Mouse (Mus musculus) lung, adult 2 months (tissue): ENCODE results near the gene Tmem259. TPM values are rescaled to one million over a fixed set of nuclear protein-coding genes. Genes with fewer than 3 reads are reported as not detected.

Experiments
- DNase-seq: peaks from one replicate; pipeline ENCODE4 v3.0.0; 2022
- H3K4me1 ChIP-seq: fragments of 200-500 bp; 2 replicates; pipeline ENCODE4 v1.6.1; 2011; ENCODE audit warnings: low read length; ENCODE audit not compliant: control insufficient read depth, insufficient read depth
- H3K4me3 ChIP-seq: fragments of 200-500 bp; replicated peaks from 2 replicates; pipeline ENCODE3; 2011; ENCODE audit warnings: low read depth, mild to moderate bottlenecking, control low read depth, low read length; ENCODE audit errors: extremely low read depth
- CTCF ChIP-seq: fragments of 200-500 bp; IDR thresholded peaks from 2 replicates; pipeline ENCODE4 v1.5.1; 2011; ENCODE audit warnings: mild to moderate bottlenecking, low read length, control low read depth; ENCODE audit not compliant: insufficient read depth
- POLR2A ChIP-seq: fragments of 200-500 bp; IDR thresholded peaks from 2 replicates; pipeline ENCODE4 v1.6.1; 2011; ENCODE audit warnings: low read depth, mild to moderate bottlenecking, control low read depth, low read length, borderline replicate concordance; ENCODE audit errors: extremely low read depth
- WGBS: fragments of 180-500 bp; shearing (Covaris S2); methylation state at CpG from one replicate; pipeline ENCODE4 v1.1.7; 2018; 5-methylcytosine and 5-hydroxymethylcytosine counted together
- polyA plus RNA-seq: library from polyadenylated mRNA; depleted of rRNA; stranded (reverse); fragments of >200 nt; gene quantifications from 2 replicates; pipeline ENCODE4 v1.2.3, GENCODE M21; 2012; rRNA removed

Tmem259 gene
- polyA plus RNA-seq, 1 experiment: 294 TPM

DNA sequence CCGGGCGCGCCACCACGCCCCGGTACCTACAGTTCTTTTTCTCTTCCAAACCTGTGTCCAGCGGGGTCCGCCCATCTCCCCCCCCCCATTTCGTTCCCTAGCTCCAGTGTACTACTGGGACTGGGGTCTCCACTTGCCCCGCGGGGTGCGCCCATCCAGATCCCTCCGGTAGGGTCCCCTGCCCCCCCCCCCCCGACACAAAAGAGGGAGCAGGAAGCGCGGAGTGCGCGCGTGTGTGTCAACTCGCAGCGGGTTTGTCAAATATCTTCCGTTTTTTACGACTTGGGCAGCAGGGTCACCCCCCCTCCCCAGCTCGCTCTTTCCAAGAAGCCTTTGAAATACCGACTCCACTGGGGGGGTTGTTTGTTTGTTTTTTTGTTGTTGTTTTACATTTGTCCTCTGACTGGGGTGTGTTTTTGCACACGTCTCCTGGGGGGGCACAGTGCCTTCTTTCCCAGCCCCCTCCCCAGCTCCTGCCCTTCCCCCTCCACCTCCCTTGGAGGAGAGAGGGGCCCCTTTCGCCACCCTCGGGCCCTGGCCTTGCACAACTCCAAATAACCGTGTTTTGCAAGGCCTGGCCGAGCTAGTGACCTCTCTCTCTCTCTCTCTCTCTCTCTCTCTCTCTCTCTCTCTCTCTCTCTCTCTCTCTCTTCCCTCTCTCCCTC, 56.0 kb downstream of the Tmem259 start:
- DNase-seq: peak; percentile 50
- 4% methylated on average over 25 of the region's 29 CpGs for WGBS
- H3K4me1 ChIP-seq: peaks cover 13% of the 10 kb centered on the region
- TF ChIP-seq POLR2A: no peak
- no peak for TF ChIP-seq CTCF
- peak overlapping the region; percentile 78 for H3K4me3 ChIP-seq

DNA sequence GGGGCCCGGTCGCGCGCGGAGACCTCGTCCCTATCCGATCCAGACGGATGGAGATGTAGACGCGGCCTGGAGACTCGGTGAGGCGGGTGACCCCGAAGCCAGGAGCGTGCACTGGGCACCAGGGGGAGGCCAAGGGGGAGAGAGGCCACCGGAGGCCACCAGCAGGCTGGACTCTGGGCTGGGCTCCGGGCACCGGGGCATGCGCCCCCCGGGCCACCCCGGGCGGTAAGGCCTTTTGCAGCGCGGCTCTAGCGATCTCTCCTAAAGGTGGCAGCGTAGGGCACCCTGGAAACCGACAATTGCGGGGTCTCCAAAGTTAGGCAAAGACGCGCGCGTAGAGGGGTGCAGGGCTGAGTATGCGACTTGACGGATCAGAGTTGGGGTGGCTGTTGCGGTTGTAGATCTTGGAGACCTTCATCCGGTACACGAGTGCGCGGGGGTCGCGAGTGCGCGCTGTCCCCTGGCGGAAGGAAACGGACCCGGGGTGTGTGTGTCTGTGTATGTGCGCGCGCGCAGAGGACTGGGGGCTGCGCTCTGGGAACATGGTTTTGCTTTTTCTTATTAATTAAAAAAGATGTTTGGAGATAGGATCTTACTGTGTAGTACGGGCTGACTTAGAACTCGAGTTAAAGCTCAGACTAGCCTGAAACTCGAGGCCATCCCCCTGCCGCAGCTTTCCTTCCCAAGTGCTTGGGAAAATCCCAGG, 56.7 kb downstream of the Tmem259 start:
- Histone ChIP-seq H3K4me3 (peak overlapping the region; percentile 78), H3K4me1 (peaks cover 12% of the 10 kb centered on the region; the same call in 1 of the 2 replicates)
- no peak for TF ChIP-seq CTCF
- no peak for TF ChIP-seq POLR2A
- WGBS: under 1% methylated on average over 54 of the region's 54 CpGs
- no peak for DNase-seq

DNA sequence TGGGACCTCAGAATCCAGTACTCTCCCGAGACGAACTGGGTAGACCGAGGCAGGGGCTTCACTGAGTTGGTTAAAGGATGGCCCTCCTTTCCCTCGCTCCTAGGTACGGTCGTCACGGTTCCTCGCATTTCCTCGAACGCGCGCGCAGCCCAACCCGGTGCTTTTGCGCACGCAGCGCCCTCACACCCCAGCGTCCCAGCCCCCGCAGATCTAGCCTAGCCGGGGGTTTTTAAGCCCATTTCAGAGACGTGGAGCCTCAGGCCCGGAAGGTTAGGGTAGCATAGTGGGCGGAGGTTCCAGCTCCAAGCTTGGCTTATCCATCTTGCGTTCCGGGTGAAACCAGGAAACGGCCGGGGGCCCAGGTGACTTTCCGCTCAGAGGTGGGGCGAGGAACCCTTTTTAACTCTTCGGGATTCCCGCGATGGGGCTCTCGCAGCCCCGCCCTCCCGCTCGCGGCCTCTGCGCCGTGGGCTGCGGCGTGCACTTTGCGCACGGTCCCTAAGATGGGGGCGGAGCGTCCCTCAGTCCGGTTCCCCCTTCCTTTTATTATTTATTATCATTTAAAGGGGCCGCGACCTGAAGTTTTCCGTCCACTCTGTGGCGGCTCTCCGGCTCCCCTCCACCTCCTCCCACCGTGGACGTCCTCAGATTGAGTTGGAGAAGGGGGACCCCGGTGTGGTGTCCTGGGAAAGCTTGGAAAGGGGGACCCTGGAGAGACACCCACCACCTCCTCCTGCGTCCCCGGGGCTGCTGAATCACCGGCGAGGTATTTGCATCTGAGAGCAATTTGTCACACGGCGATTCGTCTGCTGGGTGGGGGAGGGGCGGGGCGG, 57.4 kb downstream of the Tmem259 start, which contains the start of gene Arid3a:
Gene Arid3a, plus strand, starts transcription at position 553 of the 833 bp plus-strand sequence.
- DNase-seq: peak; percentile 89
- Histone ChIP-seq H3K4me3 (peak within 1 kb of the TSS; percentile 78), H3K4me1 (peaks cover 7% of the 10 kb centered on the region; the same call in 1 of the 2 replicates)
- WGBS: 1% methylated on average over 63 of the region's 63 CpGs
- no peak for TF ChIP-seq CTCF
- TF ChIP-seq POLR2A: 0 out of 2 replicates have a peak, but pooled peaks have one; percentile 15

DNA sequence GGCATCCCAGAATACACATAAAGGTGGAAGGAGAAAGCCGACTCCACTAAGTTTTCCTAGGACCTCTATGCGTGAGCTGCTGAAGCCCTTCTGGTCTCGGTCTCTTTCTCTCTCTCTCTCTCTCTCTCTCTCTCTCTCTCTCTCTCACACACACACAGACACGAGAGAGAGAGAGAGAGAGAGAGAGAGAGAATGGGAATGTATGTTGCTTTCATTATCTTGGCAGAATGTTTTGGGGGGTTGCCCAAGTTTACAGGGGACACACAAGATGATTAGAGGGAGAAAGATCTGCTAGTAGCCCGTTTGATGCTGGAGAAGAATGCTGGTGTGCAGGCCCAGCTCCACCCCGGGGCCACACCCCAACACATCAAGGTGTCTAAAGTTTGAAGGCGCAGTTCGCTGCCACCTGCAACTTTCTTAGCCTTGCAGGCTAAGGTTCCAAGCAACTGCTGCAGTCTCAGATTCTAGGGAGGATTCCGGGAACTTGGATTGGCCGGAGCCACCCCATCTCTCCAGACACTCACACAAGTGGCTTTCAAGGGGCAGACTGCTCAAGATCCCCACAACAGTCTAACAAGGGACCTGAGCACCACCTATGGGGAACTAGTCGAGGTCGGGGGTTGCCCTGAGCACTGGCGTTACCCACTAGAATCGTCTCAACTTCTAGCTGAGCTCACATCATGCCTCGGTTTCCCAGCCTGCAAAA, 58.2 kb downstream of the Tmem259 start:
- H3K4me1 ChIP-seq: peaks cover 7% of the 10 kb centered on the region; the same call in 1 of the 2 replicates
- DNase-seq: no peak
- 8% methylated on average over 15 of the region's 15 CpGs for WGBS
- peak overlapping the region; percentile 78 for H3K4me3 ChIP-seq
- TF ChIP-seq CTCF (no peak), POLR2A (no peak)

DNA sequence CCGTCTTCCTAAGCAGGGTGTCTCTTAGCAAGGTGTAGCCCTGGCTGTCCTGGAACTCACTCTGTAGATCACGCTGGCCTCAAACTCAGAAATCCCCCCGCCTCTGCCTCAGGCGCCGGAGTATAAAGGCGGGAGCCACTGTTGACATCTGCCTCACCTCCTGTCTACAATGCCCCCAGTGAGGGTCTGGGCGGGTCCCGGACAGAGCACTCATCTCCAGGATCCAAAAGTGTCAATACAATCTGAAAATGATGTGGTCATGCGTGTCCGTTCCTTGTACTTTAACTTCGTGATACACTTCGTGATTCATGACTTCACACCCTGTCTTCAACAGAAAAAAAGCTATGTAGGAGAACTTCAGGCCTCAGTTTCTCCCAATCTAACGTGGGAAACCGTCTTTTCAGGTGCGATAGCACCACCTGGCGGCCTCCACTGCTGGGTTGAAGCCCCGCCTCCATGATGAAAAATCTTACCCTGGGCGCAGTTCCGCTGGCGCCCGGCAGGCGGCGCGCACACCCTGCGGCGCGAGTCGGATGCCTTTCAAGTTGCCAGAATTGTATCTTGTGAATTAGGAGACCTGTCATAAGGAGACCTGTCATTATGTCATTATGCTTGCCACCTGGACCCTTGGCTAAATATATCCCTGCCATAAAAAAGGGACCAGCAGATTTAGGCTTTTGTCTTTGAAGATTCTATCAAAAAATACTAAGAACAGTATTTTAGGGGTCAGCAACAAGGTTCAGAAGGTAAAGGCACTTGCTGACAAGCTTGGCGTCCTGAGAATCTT, 58.9 kb downstream of the Tmem259 start:
- WGBS: 10% methylated on average over 29 of the region's 29 CpGs
- peak; percentile 94 for DNase-seq
- H3K4me1 ChIP-seq: peaks cover 7% of the 10 kb centered on the region; the same call in 1 of the 2 replicates
- H3K4me3 ChIP-seq: no peak overlapping the region
- peak; percentile 91 for TF ChIP-seq CTCF
- no peak for TF ChIP-seq POLR2A

Other genes with a start within 250 kb of the Tmem259 start
- gene Polrmt, start 237.7 kb downstream of the Tmem259 start, polyA plus RNA-seq: 42.0 and 46.2 TPM in 2 replicates
- gene Fgf22, start 229.3 kb downstream of the Tmem259 start, polyA plus RNA-seq: 0.10 and 1.0 TPM in 2 replicates
- 103 and 134 TPM in 2 replicates for gene Rnf126, start 217.4 kb downstream of the Tmem259 start, polyA plus RNA-seq
- 65.8 and 72.7 TPM in 2 replicates for gene Fstl3, start 207.1 kb downstream of the Tmem259 start, polyA plus RNA-seq
- 0.20 TPM in 1 of 2 replicates, not detected in the other for gene Prss57, start 193.4 kb downstream of the Tmem259 start, polyA plus RNA-seq
- 34.2 and 38.5 TPM in 2 replicates for gene Palm, start 190.8 kb downstream of the Tmem259 start, polyA plus RNA-seq
- gene Misp, start 163.3 kb downstream of the Tmem259 start, polyA plus RNA-seq: 4.0 and 4.8 TPM in 2 replicates
- gene Ptbp1, start 129.9 kb downstream of the Tmem259 start, polyA plus RNA-seq: 224 and 265 TPM in 2 replicates
- 3.6 and 5.0 TPM in 2 replicates for gene Prtn3, start 109.9 kb downstream of the Tmem259 start, polyA plus RNA-seq
- 8.4 and 8.9 TPM in 2 replicates for gene Plppr3, start 109.7 kb downstream of the Tmem259 start, polyA plus RNA-seq
- gene Elane, start 98.1 kb downstream of the Tmem259 start, polyA plus RNA-seq: 0.11 and 0.85 TPM in 2 replicates
- 297 and 1,797 TPM in 2 replicates for gene Cfd, start 93.5 kb downstream of the Tmem259 start, polyA plus RNA-seq
- 76.2 and 79.1 TPM in 2 replicates for gene Med16, start 75.4 kb downstream of the Tmem259 start, polyA plus RNA-seq
- not detected in 2 replicates for gene Gm26602, start 73.5 kb downstream of the Tmem259 start, polyA plus RNA-seq
- gene Kiss1r, start 67.4 kb downstream of the Tmem259 start, polyA plus RNA-seq: 20.9 and 24.4 TPM in 2 replicates
- 129 and 162 TPM in 2 replicates for gene R3hdm4, start 63.1 kb downstream of the Tmem259 start, polyA plus RNA-seq
- gene Arid3a, start 57.3 kb downstream of the Tmem259 start, polyA plus RNA-seq: 7.8 and 8.6 TPM in 2 replicates
- 33.5 and 35.5 TPM in 2 replicates for gene Wdr18, start 24.2 kb downstream of the Tmem259 start, polyA plus RNA-seq
- gene Grin3b, start 13.6 kb downstream of the Tmem259 start, polyA plus RNA-seq: 0.33 TPM in 1 of 2 replicates, not detected in the other
- gene Cnn2, start 4.3 kb upstream of the Tmem259 start, polyA plus RNA-seq: 387 and 395 TPM in 2 replicates
- gene Abca7, start 12.2 kb upstream of the Tmem259 start, polyA plus RNA-seq: 31.4 and 38.2 TPM in 2 replicates
- 102 and 103 TPM in 2 replicates for gene Arhgap45, start 32.3 kb upstream of the Tmem259 start, polyA plus RNA-seq
- gene Polr2e, start 55.5 kb upstream of the Tmem259 start, polyA plus RNA-seq: 199 and 208 TPM in 2 replicates
- gene Gpx4, start 62.8 kb upstream of the Tmem259 start, polyA plus RNA-seq: 581 and 623 TPM in 2 replicates
- 83.7 and 85.8 TPM in 2 replicates for gene Sbno2, start 121.2 kb upstream of the Tmem259 start, polyA plus RNA-seq
- gene Stk11, start 131.5 kb upstream of the Tmem259 start, polyA plus RNA-seq: 161 and 168 TPM in 2 replicates
- 709 and 1,054 TPM in 2 replicates for gene Atp5d, start 154.3 kb upstream of the Tmem259 start, polyA plus RNA-seq
- gene Cbarp, start 156.5 kb upstream of the Tmem259 start, polyA plus RNA-seq: 29.9 and 31.5 TPM in 2 replicates
- gene Midn, start 163.9 kb upstream of the Tmem259 start, polyA plus RNA-seq: 110 and 150 TPM in 2 replicates
- gene Cirbp, start 181.7 kb upstream of the Tmem259 start, polyA plus RNA-seq: 162 and 200 TPM in 2 replicates
- gene 1600002K03Rik, start 188.6 kb upstream of the Tmem259 start, polyA plus RNA-seq: 11.2 and 14.0 TPM in 2 replicates
- 3.6 and 4.7 TPM in 2 replicates for gene Efna2, start 195.2 kb upstream of the Tmem259 start, polyA plus RNA-seq
- 39.6 and 42.0 TPM in 2 replicates for gene Mum1, start 242.1 kb upstream of the Tmem259 start, polyA plus RNA-seq